Mouse (Mus musculus) ovary, postnatal 36 days (tissue): ENCODE measurements around the gene Cyp27b1.
"Not testable (repeated sequence)": the region's sequence is repeated elsewhere in the genome, so short reads cannot be mapped to it uniquely, and the experiment has no call there.

Experiments
- DNase-seq: peaks from one replicate; pipeline ENCODE4 v3.0.0; 2022; ENCODE audit warnings: low spot score, mixed read lengths

Cyp27b1 gene

DNA sequence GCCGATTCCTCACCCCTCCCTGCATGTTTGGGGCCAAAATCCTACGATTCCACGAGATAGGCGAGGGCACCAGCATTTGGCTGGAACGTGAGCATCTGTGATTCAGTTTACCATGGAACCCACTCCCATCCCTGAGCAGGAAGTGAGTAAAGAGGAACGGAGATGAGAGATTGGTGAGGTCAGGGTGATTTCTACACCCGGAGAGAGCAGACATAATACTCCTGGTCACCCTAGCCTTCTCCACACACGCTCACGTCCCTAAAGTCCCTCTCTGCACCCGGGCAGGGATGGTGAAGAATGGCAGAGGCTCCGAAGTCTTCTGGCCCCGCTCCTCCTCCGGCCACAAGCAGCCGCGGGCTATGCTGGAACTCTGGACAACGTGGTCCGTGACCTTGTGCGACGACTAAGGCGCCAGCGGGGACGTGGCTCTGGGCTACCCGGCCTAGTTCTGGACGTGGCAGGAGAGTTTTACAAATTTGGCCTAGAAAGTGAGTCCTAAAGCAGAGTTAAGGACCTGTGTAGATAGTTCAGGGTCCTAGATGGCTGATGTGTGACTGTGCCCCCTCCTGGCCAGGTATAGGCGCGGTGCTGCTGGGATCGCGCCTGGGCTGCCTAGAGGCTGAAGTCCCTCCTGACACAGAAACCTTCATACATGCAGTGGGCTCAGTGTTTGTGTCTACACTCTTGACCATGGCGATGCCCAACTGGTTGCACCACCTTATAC is 1.5 kb downstream of the Cyp27b1 start:
- DNase-seq, result no peak

GRCm38 (mm10) chr10:127050119-127050474 is 2.0 kb downstream of the Cyp27b1 start:
- DNase-seq, result no peak

DNA sequence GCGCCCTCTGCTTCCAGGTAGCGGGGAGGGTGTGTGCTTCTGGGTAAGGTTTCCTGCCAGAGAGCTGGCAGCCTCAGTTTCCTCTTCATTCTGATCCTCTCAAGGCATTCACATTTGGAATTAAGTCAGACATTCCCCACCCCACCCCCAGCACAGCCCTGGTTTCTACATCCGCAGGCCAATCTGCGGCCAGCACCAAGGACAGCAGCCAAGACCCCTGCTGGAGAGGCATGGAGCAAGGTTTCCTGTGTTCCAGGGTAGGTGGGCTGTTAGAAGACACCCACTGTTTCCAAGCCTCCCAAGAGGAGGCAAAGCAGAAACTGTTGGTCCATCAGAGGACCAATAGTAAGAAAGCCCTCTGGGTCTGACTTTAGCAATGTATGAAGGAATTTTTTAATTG is 6.6 kb downstream of the Cyp27b1 start:
- DNase-seq, result no peak

GRCm38 (mm10) chr10:127055406-127055805 is 7.4 kb downstream of the Cyp27b1 start:
- DNase-seq, result no peak

DNA sequence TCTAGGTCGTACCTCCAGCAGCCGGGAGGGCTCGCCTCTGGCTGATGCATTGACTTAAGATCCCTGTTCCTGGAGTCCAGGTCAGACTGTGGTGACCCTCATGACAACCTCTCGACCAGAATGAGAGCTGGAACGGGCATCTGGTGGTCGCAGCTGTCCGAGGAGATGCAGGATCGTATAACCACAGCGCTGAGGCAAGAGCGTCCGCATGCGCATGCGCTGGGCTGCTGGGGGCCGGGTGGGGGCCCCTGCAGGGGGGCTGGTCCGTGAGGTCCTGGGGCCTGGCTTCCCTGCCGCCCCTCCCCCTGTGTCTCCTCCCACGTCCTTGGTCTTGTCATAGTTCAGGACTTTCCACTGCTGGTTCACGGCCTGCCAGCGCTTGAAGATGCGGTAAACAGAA is 8.4 kb downstream of the Cyp27b1 start:
- no peak for DNase-seq

DNA sequence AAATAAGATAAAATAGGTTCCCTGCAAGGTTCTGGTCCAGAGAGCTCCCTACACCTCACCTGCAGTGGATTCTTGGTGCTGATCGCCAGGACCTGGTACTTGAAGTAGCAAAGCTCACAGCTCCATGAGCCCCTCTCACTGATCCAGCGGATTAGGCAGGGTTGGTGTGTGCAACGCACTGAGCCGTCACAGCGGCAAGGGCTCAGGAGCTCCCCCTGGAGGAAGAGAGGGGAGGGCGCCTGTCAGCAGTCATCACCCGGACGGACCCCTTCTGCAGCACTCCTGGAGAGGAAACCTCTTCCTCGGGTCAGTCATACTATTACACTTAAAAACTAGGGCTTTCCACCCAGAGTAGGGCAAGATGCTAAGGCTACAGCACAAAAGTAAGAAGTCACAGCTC is 10.1 kb downstream of the Cyp27b1 start:
- DNase-seq, result peak; percentile 70

GRCm38 (mm10) chr10:127058708-127059107 is 10.7 kb downstream of the Cyp27b1 start:
- DNase-seq, result no peak

DNA sequence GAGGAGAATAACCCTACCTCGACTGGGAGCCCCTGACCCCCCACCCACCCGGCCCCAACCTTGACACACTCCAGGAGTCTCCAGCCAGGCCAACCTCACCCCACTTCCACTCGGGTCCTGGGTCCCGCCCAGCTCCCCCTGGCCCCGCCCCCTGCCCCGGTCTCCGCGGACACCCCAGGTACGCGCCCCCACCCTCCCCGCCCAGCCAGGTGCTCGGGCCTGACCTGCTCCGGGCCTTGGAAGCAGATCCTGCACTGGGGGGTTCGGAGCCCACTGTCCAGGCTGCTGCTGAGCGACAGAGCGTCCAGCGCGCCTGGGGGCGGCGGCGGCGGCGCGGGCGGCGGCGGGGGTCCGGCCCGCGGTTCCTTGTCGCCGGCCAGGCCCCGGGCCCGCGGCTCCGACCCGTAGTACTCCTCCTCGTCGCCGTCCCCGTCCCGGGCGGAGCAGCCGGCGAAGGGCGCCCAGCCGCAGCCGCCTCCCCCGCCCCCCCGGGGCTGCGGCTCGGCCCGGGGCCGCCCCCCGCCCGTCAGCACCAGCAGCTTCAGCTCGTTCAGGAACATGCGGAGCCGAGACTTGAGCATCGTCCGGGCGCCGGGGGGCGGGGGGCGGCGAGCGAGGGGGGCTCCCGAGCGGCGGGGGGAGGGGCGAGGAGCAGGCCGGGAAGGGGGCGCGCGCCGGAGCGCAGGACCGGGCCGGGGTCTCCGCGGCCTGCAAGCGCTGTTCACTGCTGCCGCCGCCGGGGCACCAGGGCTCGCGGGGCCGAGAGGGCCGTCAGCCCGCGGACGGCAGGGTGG is 11.3 kb downstream of the Cyp27b1 start:
- DNase-seq, result peak; percentile 28

- DNase-seq, result peak; percentile 76
Measured at GRCm38 (mm10) chr10:127059968-127060916, 12.2 kb downstream of the Cyp27b1 start, which contains the start of gene March9. Gene March9 (minus strand): TSS chr10:127060184.

DNA sequence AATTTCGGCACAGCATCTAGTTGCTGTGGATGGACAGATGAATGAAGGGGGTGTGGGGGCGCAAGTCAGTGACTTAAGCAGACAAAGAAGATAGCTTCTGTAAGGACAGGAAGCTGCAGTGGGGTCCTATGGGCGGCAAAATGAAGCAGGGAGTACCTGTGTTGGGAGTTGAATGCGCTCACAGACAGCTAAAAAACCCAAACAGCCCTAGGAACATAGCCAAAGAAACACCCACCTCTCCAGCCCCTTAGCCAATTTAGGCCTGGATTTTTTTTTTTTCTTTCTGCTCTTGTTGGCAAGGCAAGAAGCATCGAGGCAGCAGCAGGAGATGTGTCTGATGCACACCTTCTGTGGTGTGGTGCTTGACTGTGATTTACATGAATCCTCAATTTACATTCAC is 13.0 kb downstream of the Cyp27b1 start:
- no peak for DNase-seq

DNA sequence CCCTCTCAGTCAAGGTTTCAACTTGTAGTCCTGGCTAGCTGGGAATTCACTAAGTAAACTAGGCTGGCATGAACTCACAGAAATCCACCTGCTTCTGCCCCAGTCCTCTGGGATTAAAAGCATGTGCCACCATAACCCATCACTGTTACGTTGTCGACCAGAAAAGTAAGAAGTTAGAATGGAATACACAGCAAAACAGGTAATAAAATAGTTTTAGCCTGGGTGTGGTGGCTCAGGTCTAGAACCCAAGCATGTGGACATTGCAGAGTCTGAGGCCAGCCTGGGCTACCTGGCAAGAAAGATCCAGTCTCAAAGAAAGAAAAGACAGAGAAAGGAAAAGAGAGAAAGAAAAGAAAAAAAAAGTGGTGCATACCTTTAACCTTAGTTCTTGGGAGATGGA is 13.5 kb downstream of the Cyp27b1 start:
- DNase-seq, result no peak

- not testable (repeated sequence) for DNase-seq
Measured at GRCm38 (mm10) chr10:127062101-127062500, 14.1 kb downstream of the Cyp27b1 start.

DNA sequence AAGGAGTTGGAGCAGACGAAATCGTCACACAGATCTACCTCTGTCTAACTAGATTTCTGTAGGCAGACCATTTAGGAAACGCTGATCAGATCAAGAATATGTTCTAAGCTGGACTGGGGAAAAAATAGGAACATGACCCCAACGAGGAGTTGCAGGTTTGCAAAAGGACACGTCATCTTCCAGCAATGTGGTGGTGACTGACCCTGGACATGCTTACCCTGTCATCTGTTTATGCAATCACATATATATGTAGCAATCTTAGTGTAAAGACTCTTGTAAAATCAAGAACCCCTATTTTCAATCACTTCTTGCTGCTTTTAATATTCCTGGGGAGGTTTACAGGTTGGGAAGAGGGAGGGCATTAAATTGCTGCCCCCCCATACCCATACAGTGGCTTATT is 14.5 kb downstream of the Cyp27b1 start:
- DNase-seq, result no peak

- peak; percentile 99 for DNase-seq
Measured at GRCm38 (mm10) chr10:127063239-127063872, 15.3 kb downstream of the Cyp27b1 start, which contains the start of gene Cdk4. Gene Cdk4 (plus strand): TSS chr10:127063534.

- peak; percentile 30 for DNase-seq
Measured at GRCm38 (mm10) chr10:127063913-127064870, 16.1 kb downstream of the Cyp27b1 start.

DNA sequence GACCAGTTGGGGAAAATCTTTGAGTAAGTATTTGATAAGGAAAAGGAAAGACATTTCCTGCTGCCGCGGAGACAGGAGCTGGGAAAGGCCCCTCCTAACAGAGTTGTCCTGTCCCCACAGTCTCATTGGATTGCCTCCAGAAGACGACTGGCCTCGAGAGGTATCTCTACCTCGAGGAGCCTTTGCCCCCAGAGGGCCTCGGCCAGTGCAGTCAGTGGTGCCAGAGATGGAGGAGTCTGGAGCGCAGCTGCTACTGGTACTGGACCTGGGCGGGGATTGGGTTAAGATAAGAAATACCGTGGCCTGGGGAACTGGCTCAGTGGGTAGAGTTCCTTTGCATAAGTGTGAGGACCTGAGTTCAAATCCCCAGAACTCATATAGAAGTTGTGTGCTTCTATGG is 17.9 kb downstream of the Cyp27b1 start:
- no peak for DNase-seq

DNA sequence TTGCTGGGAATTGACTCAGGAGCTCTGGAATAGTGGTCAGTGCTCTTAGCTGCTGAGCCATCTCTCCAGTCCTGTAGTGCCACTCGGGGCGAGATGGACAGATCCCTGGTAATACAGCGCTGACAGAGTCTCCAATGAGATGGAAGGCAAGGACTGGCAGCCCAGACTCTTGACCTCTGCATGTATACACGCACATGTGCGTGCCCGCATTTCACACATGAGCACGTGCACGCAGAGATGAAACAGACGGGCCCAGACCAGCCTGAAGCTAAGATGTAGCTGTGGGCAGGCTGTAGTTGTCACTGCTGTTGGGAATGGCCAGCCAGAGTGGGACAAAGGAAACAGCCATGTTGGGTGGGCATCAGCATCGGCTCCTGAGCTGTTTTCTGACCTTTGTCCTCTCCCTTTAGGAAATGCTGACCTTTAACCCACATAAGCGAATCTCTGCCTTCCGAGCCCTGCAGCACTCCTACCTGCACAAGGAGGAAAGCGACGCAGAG is 18.5 kb downstream of the Cyp27b1 start:
- DNase-seq, result no peak

- no peak for DNase-seq
Measured at GRCm38 (mm10) chr10:127068360-127069038, 20.4 kb downstream of the Cyp27b1 start.

- no peak for DNase-seq
Measured at GRCm38 (mm10) chr10:127069281-127070189, 21.5 kb downstream of the Cyp27b1 start.
